Mouse (Mus musculus) kidney, adult 2 months (tissue): Measurements from ENCODE around the gene Anapc1.

Experiments used
- CTCF ChIP-seq: fragments of 200-500 bp; conservative IDR thresholded peaks from 2 replicates; pipeline ENCODE4 v1.5.1; 2011; ENCODE audit warnings: low read depth, mild to moderate bottlenecking, control low read depth, low read length, moderate library complexity, mixed read lengths; ENCODE audit not compliant: insufficient read depth, insufficient read length
- POLR2A ChIP-seq: fragments of 200-500 bp; IDR thresholded peaks from one replicate; pipeline ENCODE4 v1.6.1; 2011; ENCODE audit warnings: low read depth, low read length, control low read depth

GRCm38 (mm10) chr2:128566304-128567147, 120.7 kb downstream of the Anapc1 start:
- TF ChIP-seq CTCF (peak; percentile 34; the same call in 1 of the 2 replicates), POLR2A (no peak)
